Mouse (Mus musculus): Measurements from ENCODE around the gene Atoh8. TPM values are rescaled to one million over a fixed set of nuclear protein-coding genes. Genes with fewer than 3 reads are reported as not detected.

Gene Atoh8
- polyA plus RNA-seq, 1 experiment from 2014 or later: 19.3 TPM

- H3K36me3 ChIP-seq (ENCODE audit: insufficient read depth): no peaks in the 10 kb centered on the region
- no peak overlapping the region for H3K9ac ChIP-seq
- H3K4me3 ChIP-seq (ENCODE audit: low read depth, low read length): no peak overlapping the region
- no peak overlapping the region for H3K4me2 ChIP-seq
- peaks cover 22% of the 10 kb centered on the region for H3K4me1 ChIP-seq (ENCODE audit: insufficient read depth)
- no peak overlapping the region for H3K27ac ChIP-seq (ENCODE audit: low read depth)
- H3K9me3 ChIP-seq (ENCODE audit: low read depth, low read length): no peaks in the 10 kb centered on the region
- ATAC-seq (ENCODE audit: insufficient read depth): no peak
- H3K27me3 ChIP-seq (ENCODE audit: insufficient read depth, low read length): peaks cover 21% of the 10 kb centered on the region
- peak; percentile 97 for DNase-seq
- WGBS: 3% methylated on average over 5 of the region's 5 CpGs
- TF ChIP-seq CTCF (IDR thresholded peaks at IDR 0.05; ENCODE audit: low read depth): peak; percentile 95
Measured at GRCm38 (mm10) chr6:72237035-72237434, 1.7 kb upstream of the Atoh8 start.

GRCm38 (mm10) chr6:72235807-72236407 is 530 bp upstream of the Atoh8 start:
- Histone ChIP-seq H3K4me3 (ENCODE audit: low read depth, low read length) (peak overlapping the region; percentile 72), H3K4me1 (ENCODE audit: insufficient read depth) (peaks cover 18% of the 10 kb centered on the region), H3K9ac (peak overlapping the region; percentile 64; the same call in 1 of the 2 replicates), H3K36me3 (ENCODE audit: insufficient read depth) (no peaks in the 10 kb centered on the region), H3K4me2 (peak overlapping the region; percentile 98), H3K9me3 (ENCODE audit: low read depth, low read length) (no peaks in the 10 kb centered on the region), H3K27me3 (ENCODE audit: insufficient read depth, low read length) (peaks cover 21% of the 10 kb centered on the region), H3K27ac (ENCODE audit: low read depth) (0 out of 2 replicates have a peak overlapping the region, but pooled peaks have one; percentile 84)
- TF ChIP-seq CTCF (IDR thresholded peaks at IDR 0.05; ENCODE audit: low read depth): 0 out of 2 replicates have a peak, but pooled peaks have one; percentile 4
- no peak for ATAC-seq (ENCODE audit: insufficient read depth)
- no peak for DNase-seq
- WGBS: 40% methylated on average over 16 of the region's 16 CpGs

DNA sequence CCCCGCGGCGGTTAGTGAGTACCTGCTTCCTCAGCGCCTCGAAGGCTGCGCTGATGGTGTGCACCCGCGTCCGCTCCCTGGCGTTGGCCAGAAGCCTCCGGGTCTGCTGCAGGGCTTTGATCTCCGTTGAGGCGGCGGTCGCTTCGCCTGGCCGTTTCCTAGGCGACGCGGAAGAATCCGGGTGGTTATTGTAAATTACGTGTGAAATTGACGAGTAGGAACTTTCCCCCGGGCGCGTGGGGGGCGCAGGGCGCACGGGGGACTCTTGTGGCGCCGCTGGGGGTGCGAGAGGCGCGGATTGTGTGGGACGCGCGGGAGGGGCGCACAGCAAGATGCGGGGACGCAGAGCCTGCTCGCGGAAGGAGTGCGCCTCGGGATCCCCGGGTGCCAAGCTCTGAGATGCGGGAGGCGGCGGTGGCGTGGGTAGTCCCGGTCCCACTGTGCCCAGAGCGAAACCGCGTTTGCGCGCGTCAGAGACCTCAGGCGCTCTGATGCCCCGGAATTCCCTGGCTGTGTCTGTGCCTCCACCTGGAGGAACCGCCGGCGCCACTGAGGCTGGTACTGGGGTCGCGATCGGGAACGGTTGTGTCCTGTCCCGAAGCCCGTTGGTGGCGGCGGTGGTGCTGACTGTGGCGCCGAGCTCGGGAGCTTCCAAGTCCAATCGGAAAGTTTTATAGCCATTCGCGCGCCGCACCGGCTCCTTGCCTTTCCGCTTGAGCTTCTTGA is 842 bp downstream of the Atoh8 start:
- Histone ChIP-seq H3K4me3 (ENCODE audit: low read depth, low read length) (peak overlapping the region; percentile 72), H3K4me1 (ENCODE audit: insufficient read depth) (peaks cover 18% of the 10 kb centered on the region), H3K36me3 (ENCODE audit: insufficient read depth) (no peaks in the 10 kb centered on the region), H3K9me3 (ENCODE audit: low read depth, low read length) (no peaks in the 10 kb centered on the region), H3K27ac (ENCODE audit: low read depth) (peak overlapping the region; percentile 84), H3K27me3 (ENCODE audit: insufficient read depth, low read length) (peaks cover 21% of the 10 kb centered on the region), H3K4me2 (peak overlapping the region; percentile 98), H3K9ac (peak overlapping the region; percentile 64)
- ATAC-seq (ENCODE audit: insufficient read depth): peak; percentile 52
- DNase-seq: peak; percentile 85
- peak; percentile 42 for TF ChIP-seq CTCF (IDR thresholded peaks at IDR 0.05; ENCODE audit: low read depth)
- under 1% methylated on average over 79 of the region's 79 CpGs for WGBS

DNA sequence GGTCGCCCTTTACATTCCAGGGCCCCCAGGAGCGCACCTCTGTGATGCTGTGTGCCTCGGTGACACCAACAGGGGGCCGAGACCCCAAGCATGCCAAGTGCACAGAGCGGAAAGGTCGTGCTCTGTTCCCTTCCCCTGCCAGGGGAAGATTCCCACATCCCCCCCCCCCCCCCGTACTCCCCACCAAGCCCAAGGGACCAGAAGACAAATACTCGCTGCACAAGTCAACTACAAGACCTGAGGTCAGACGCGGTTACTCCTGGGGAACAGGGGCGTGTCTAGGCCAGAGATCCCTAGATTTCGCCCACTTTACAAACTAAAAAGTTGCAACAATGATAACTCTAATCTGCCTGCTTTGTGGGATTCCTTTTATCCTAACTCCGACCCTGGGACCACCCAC is 1.4 kb downstream of the Atoh8 start:
- no peak; the same call in 1 of the 2 replicates for TF ChIP-seq CTCF (IDR thresholded peaks at IDR 0.05; ENCODE audit: low read depth)
- H3K9me3 ChIP-seq (ENCODE audit: low read depth, low read length): no peaks in the 10 kb centered on the region
- peak overlapping the region; percentile 72 for H3K4me3 ChIP-seq (ENCODE audit: low read depth, low read length)
- peaks cover 18% of the 10 kb centered on the region for H3K4me1 ChIP-seq (ENCODE audit: insufficient read depth)
- H3K36me3 ChIP-seq (ENCODE audit: insufficient read depth): no peaks in the 10 kb centered on the region
- DNase-seq (no peak), ATAC-seq (ENCODE audit: insufficient read depth) (no peak)
- H3K9ac ChIP-seq: peak overlapping the region; percentile 64; the same call in 1 of the 2 replicates
- peak overlapping the region; percentile 98 for H3K4me2 ChIP-seq
- H3K27me3 ChIP-seq (ENCODE audit: insufficient read depth, low read length): peaks cover 21% of the 10 kb centered on the region
- WGBS: 0% methylated on average over 13 of the region's 13 CpGs
- H3K27ac ChIP-seq (ENCODE audit: low read depth): peak overlapping the region; percentile 84; the same call in 1 of the 2 replicates

GRCm38 (mm10) chr6:72232870-72233269 is 2.5 kb downstream of the Atoh8 start:
- Histone ChIP-seq H3K9me3 (ENCODE audit: low read depth, low read length) (no peaks in the 10 kb centered on the region), H3K4me3 (ENCODE audit: low read depth, low read length) (peak overlapping the region; percentile 72), H3K4me1 (ENCODE audit: insufficient read depth) (peaks cover 18% of the 10 kb centered on the region), H3K9ac (peak overlapping the region; percentile 39; the same call in 1 of the 2 replicates), H3K27me3 (ENCODE audit: insufficient read depth, low read length) (peaks cover 18% of the 10 kb centered on the region), H3K36me3 (ENCODE audit: insufficient read depth) (no peaks in the 10 kb centered on the region), H3K27ac (ENCODE audit: low read depth) (no peak overlapping the region), H3K4me2 (peak overlapping the region; percentile 98)
- no peak for ATAC-seq (ENCODE audit: insufficient read depth)
- WGBS: 41% methylated on average over 5 of the region's 5 CpGs
- TF ChIP-seq CTCF (IDR thresholded peaks at IDR 0.05; ENCODE audit: low read depth): no peak
- DNase-seq: no peak

DNA sequence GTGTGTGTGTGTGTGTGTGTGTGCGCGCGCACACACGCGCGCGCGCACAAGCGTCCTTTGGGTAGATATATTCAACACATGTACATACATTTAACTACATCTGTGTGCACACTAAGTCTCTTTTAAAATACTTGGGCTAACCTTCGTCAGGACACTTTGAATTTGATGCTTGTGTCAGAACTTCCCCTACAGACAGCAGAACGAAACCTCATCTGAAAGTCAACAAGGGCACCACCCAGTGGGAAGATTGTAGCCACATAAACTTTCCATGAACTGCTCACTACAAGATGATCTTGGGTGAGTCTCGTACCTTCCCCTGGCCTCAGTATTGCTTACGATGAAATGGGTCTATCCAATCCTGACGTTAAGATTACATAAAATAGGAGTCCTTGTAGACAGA is 3.0 kb downstream of the Atoh8 start:
- Histone ChIP-seq H3K27me3 (ENCODE audit: insufficient read depth, low read length) (peaks cover 18% of the 10 kb centered on the region), H3K27ac (ENCODE audit: low read depth) (no peak overlapping the region), H3K4me2 (peak overlapping the region; percentile 98), H3K36me3 (ENCODE audit: insufficient read depth) (no peaks in the 10 kb centered on the region), H3K4me3 (ENCODE audit: low read depth, low read length) (peak overlapping the region; percentile 72), H3K4me1 (ENCODE audit: insufficient read depth) (peaks cover 18% of the 10 kb centered on the region), H3K9me3 (ENCODE audit: low read depth, low read length) (no peaks in the 10 kb centered on the region), H3K9ac (no peak overlapping the region)
- WGBS: 92% methylated on average over 14 of the region's 14 CpGs
- ATAC-seq (ENCODE audit: insufficient read depth) (no peak), DNase-seq (no peak)
- TF ChIP-seq CTCF (IDR thresholded peaks at IDR 0.05; ENCODE audit: low read depth): peak; percentile 27

- WGBS: 39% methylated on average over 5 of the region's 5 CpGs
- Histone ChIP-seq H3K27ac (ENCODE audit: low read depth) (no peak overlapping the region), H3K4me3 (ENCODE audit: low read depth, low read length) (no peak overlapping the region), H3K36me3 (ENCODE audit: insufficient read depth) (no peaks in the 10 kb centered on the region), H3K4me1 (ENCODE audit: insufficient read depth) (peaks cover 18% of the 10 kb centered on the region), H3K9me3 (ENCODE audit: low read depth, low read length) (no peaks in the 10 kb centered on the region), H3K9ac (no peak overlapping the region), H3K4me2 (peak overlapping the region; percentile 31; the same call in 1 of the 2 replicates), H3K27me3 (ENCODE audit: insufficient read depth, low read length) (peaks cover 11% of the 10 kb centered on the region)
- no peak for TF ChIP-seq CTCF (IDR thresholded peaks at IDR 0.05; ENCODE audit: low read depth)
- DNase-seq: no peak
- ATAC-seq (ENCODE audit: insufficient read depth): no peak
Measured at GRCm38 (mm10) chr6:72230875-72231274, 4.5 kb downstream of the Atoh8 start.

Measured in lung, embryonic 14.5 days (tissue).